Comparison of ENCODE assay signal across 8 mouse cellular contexts in the genomic region with DNA sequence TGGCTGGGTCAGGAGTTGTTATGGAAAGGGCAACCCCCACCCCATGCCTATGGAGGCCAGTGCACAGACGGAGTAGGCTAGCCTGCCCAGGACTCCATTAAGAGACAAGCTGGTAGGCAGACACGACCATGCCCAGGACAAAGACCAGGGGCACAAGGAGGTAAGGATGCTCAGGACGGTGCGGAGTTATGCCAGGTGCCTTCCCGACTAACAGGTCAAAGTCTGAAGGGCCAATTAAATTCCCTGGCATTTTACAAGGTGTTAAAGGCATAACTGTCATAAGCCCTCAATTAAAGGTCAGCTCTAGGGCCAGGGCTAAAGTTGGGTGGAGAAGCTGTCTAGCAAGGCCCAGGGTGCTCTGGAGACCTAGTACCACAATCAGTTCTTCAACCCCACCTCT. TPM values are rescaled to one million over a fixed set of nuclear protein-coding genes. Genes with fewer than 3 reads are reported as not detected.
DNase-seq lines count a peak whose midpoint lies in the region; ATAC-seq and TF ChIP-seq lines count a peak whose summit lies in the region.

No protein-coding gene starts in this region.

- peak overlapping the region; percentile 72 for H3K27ac ChIP-seq in lung, embryonic 15.5 days
- H3K27ac ChIP-seq in small intestine, adult 2 months (ENCODE audit: insufficient read depth, low read depth, low read length) = peak overlapping the region; percentile 75

- peak overlapping the region; percentile 74 for H3K4me3 ChIP-seq in lung, embryonic 15.5 days
- peak overlapping the region; percentile 88; the same call in 1 of the 2 replicates for H3K4me3 ChIP-seq in small intestine, adult 2 months (ENCODE audit: low read depth, low read length)

- H3K4me2 ChIP-seq in lung, embryonic 15.5 days = peak overlapping the region; percentile 74; the same call in 1 of the 2 replicates

- WGBS in lung, embryonic 15.5 days = 73% methylated on average over 5 of the region's 5 CpGs
- 26% methylated on average over 5 of the region's 5 CpGs for WGBS in large intestine, adult 2 months
- WGBS in small intestine, adult 2 months = 31% methylated on average over 5 of the region's 5 CpGs

- ATAC-seq in lung, embryonic 15.5 days (ENCODE audit: borderline replicate concordance, extremely low read depth, low FRiP score, low TSS enrichment) = no peak
- ATAC-seq in inflammation-experienced regulatory T-cells, adult 6 months = no peak

- H3K36me3 ChIP-seq in lung, embryonic 15.5 days = peaks cover 21% of the 10 kb centered on the region
- peaks cover 20% of the 10 kb centered on the region for H3K36me3 ChIP-seq in small intestine, adult 2 months (ENCODE audit: control insufficient read depth, insufficient read depth, low read length)

- H3K9me3 ChIP-seq in lung, embryonic 15.5 days = no peaks in the 10 kb centered on the region

- intact Hi-C loops in heart, postnatal 10 days (cut with DNase I) = no loop called here

- H3K9ac ChIP-seq in lung, embryonic 15.5 days = peak overlapping the region; percentile 94; the same call in 1 of the 2 replicates

- no peak for TF ChIP-seq POLR2A in small intestine, adult 2 months (IDR thresholded peaks at IDR 0.05; ENCODE audit: low read depth, low read length)

- H3K4me1 ChIP-seq in lung, embryonic 15.5 days = peaks cover 30% of the 10 kb centered on the region
- peaks cover 16% of the 10 kb centered on the region; the same call in 1 of the 2 replicates for H3K4me1 ChIP-seq in small intestine, adult 2 months (ENCODE audit: control insufficient read depth, insufficient read depth, insufficient read length, low read length)

- no peaks in the 10 kb centered on the region for H3K27me3 ChIP-seq in lung, embryonic 15.5 days
- no peaks in the 10 kb centered on the region for H3K27me3 ChIP-seq in small intestine, adult 2 months (ENCODE audit: control insufficient read depth, insufficient read depth, low read length)

- TF ChIP-seq CTCF in small intestine, adult 2 months (IDR thresholded peaks at IDR 0.05; ENCODE audit: extremely low read depth, insufficient read length, insufficient replicate concordance, low read depth, low read length) = no peak

- DNase-seq in heart, adult 11 months = peak; percentile 88
- no peak for DNase-seq in heart, postnatal 10 days
- DNase-seq in lung, postnatal 4 days = no peak
- DNase-seq in large intestine, adult 2 months (ENCODE audit: low read depth, low spot score) = peak; percentile 71
- DNase-seq in right cerebral cortex, postnatal 10 days (ENCODE audit: low spot score in 2 of 2) = no peak

RNA-seq across cellular contexts. Expression of gene Cttn, which starts 2.1 kb away (rescaled TPM):
- total RNA-seq in heart, postnatal 10 days (2021) = 10 to 100 TPM; 69.2 to 76.5 TPM
- polyA plus RNA-seq in lung, embryonic 15.5 days (2015; fragmentation: Nextera tagmentation; extraction: Ambion mirVana) = 171 and 179 TPM in 2 replicates
- polyA plus RNA-seq in large intestine, adult 2 months (2012; rRNA removed) = 126 and 155 TPM in 2 replicates
- 54.3 and 127 TPM in 2 replicates for polyA plus RNA-seq in small intestine, adult 2 months (2012; rRNA removed)
- 1 to 10 TPM; 2.3 to 5.5 (median 4.5) TPM for polyA plus RNA-seq in inflammation-experienced regulatory T-cells, adult 6 months (2017; shearing (Covaris generic))

Comparison
In these comparisons a context has a peak if more than half of its experiments do, and no peak if none do; other contexts are left out.
1. DNase-seq: peak in heart, adult 11 months (single experiment) and large intestine, adult 2 months (single experiment); none in heart, postnatal 10 days (0 of 2), lung, postnatal 4 days (0 of 2) and right cerebral cortex, postnatal 10 days (0 of 2).